Mouse (Mus musculus) right cerebral cortex, postnatal 4 days (tissue): Measurements from ENCODE around the gene Cdk17.

ENCODE experiments used
- DNase-seq: peaks from one replicate; pipeline ENCODE4 v3.0.0-alpha.2; 2022

The Cdk17 gene

DNA sequence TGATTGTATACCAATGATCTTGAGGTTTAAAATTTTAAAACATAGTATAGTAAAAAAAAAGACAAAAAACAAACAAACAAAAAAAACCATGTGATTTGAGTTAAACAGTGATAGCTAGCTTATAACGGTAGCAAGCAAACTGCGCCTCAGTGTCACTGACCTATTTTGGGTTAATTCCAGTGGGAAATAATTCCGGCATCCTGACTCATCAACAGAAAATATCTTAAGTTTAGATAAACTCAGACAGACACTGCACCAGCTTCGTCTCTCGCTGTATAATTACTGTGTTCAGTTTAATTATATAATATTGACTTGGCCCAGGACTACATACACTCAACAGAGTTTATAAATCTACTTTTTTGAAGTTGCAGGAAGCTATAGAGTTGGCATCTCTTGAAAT lies 71.2 kb downstream of the Cdk17 start:
- DNase-seq: no peak

DNA sequence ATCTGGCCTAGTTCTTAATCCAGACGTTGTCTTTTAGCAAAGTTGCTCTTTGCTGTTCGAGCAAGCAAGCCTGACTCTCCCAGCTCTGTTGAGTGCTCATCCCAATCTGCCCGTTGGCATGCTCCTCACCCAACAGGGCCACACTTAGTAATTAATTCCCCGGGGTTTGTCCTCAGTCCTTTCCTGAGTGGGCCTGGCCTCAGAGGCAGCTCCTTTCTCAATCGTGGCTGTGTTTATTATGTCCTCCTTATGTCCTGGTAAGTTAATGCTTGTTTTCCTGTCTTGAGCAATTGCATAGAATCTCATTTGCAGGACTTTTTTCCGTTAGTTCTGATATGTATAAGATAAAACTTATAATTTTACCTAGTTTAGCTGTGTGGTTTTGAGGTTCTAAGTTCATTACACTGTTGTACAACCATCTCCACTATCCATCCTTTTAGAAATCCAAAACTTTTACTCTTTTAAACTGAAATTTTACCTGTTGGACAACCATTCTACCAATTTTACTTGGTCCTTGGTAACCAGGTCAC lies 73.1 kb downstream of the Cdk17 start:
- no peak for DNase-seq

- DNase-seq: no peak
Measured at GRCm38 (mm10) chr10:93234692-93235091, 74.0 kb downstream of the Cdk17 start.

- DNase-seq: no peak
Measured at GRCm38 (mm10) chr10:93239201-93239806, 78.6 kb downstream of the Cdk17 start.

GRCm38 (mm10) chr10:93242208-93242607 lies 81.5 kb downstream of the Cdk17 start:
- no peak for DNase-seq

DNA sequence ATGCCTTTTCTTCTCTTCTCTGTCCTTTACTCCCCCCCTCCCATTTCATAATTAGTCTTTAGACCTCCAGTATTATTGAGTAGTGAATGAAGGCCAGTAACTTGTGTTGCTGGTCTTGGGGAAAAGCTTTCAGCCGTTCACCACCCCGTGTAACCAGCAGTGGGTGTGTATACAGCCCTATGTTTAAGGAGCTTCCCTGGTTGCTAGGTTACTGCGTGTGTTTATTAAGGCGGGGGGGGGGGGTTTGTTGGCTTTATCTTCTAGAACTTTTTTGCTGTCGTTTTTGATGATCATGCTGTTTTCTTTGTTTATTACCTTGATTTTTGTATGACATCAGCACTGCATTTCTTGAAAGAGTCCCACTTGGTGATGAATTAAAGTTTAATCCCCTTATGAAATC lies 82.2 kb downstream of the Cdk17 start:
- DNase-seq: no peak

DNA sequence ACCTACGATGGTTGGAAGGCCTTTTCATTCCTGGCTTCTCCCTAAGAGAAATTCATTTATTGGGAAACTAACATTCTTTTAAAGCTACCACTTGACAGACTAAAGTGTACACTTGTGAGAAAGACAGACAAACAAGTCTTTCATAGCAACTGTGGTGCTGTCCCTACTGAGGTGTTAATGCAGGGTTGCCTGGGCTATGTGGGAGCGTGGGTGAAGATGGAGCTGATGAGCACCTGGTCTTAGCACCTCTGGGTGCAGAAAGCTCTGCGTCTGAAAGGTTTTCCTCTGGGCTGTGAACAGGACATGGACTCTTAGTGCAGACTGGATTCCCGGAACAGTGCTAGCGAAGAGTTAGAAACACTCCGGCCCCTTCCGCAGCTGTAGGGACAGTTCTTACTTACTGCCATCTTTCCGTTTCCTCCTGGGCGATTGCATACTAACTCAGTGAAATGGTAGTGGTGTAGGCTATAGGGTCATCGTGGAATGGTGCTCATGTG lies 83.6 kb downstream of the Cdk17 start:
- DNase-seq: no peak

- no peak for DNase-seq
Measured at GRCm38 (mm10) chr10:93246185-93246920, 85.7 kb downstream of the Cdk17 start.

DNA sequence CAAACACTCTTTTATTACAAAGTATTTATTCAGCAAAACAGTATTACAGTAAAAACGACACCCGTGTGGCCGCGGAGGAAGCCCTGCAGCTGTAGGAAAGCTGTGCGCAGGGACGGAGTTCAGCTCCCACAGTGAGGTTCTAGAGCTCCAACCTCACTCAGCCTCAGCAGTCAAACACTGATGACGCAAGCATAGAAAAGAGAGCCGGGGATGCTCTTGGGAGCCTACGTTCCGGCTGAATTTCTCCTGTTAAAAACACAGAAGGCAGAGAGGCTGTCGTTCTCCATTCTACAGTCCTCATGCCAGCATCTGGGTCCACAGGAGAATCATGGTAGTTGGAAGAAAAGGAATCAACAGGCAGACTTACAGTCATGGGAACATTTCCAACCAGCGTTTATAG lies 86.7 kb downstream of the Cdk17 start:
- DNase-seq: no peak

- DNase-seq: no peak
Measured at GRCm38 (mm10) chr10:93247902-93248301, 87.2 kb downstream of the Cdk17 start.

GRCm38 (mm10) chr10:93248416-93248815 lies 87.7 kb downstream of the Cdk17 start:
- DNase-seq: no peak

DNA sequence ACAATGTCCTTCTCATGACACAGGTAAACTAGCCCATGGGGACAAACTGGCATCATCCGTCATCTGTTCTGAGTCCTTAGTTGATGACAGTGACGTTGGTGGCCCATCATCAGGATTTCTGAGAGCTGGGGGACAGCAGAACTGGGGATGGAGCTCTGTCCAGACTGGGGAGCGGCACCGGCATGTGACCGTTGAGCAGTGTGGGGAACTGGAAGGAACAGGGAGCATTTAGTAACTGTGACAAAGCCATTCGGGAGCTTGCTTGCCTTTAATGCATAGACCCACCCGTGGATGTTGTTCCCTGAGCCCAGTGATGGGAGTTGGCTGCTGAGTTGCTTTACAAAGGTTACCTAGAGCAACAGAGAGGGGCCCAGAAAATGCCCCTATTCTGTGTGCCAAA lies 89.2 kb downstream of the Cdk17 start:
- DNase-seq: no peak

- no peak for DNase-seq
Measured at GRCm38 (mm10) chr10:93250436-93251317, 90.0 kb downstream of the Cdk17 start.

- no peak for DNase-seq
Measured at GRCm38 (mm10) chr10:93251426-93251825, 90.8 kb downstream of the Cdk17 start.

- DNase-seq: no peak
Measured at GRCm38 (mm10) chr10:93252661-93253060, 92.0 kb downstream of the Cdk17 start.

DNA sequence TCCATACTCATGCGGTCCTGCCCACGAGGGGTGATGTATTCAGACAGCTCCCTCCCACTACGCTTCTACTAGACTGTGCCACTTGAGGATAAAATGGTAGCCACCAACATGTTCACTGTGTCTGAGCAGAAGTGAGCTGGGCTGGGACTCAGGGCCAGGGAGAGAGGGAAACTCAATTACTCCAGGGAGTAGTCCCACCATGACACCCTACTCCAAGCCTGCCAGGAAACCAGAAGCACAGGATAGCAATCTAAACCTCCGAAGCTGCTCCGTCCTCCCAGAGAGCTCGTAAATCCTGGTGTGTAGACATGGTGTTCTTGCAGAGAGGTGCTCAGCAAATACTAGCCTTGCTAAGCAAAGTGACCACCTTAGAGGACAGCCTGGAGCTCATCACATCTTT lies 92.5 kb downstream of the Cdk17 start:
- DNase-seq: no peak

DNA sequence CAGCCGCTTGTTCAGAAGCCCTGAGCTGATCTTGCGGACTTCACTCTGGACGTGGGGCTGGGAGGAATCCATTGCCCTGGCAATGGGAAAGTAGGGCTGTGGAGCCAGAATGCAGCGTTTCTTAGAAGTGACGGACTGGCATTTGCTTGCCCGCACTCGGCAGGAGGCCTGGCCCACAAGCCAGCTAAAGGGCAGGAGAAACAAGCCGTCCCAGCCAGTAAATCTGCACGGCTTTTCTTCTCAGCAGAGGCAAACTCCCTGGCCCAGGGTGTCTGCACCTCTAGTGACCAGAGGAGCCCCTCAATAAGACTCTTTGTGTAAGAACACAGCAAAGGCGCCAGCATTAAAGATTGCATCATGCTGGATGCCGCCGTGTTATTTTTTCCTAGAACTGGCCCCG lies 94.6 kb downstream of the Cdk17 start:
- DNase-seq: no peak

GRCm38 (mm10) chr10:93259826-93260225 lies 99.2 kb downstream of the Cdk17 start:
- DNase-seq: no peak

GRCm38 (mm10) chr10:93261132-93261980 lies 100.7 kb downstream of the Cdk17 start:
- peak; percentile 65 for DNase-seq

- no peak for DNase-seq
Measured at GRCm38 (mm10) chr10:93261981-93262499, 101.4 kb downstream of the Cdk17 start.

- no peak for DNase-seq
Measured at GRCm38 (mm10) chr10:93263431-93263830, 102.8 kb downstream of the Cdk17 start.

GRCm38 (mm10) chr10:93264001-93264400 lies 103.3 kb downstream of the Cdk17 start:
- no peak for DNase-seq
